Comparison of ENCODE assay signal across 15 mouse cellular contexts in the genomic region with DNA sequence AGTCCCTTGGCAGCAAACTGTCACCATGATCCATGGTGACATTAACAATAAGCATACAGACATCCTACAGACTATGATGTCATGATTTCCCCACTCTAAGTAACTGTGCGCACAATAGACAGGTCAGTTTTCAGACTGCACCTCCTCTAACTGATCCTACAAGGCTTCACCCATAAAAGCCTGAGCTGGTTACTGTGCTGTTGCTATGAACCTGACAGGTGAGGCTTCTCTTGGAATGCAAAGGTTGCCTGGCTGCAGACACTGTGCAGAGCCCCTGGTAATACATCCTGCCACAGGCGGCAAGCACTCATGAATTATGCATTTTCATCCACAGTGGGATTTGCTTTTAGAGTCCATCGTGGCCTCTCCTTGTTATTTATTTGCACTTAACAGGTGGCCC. TPM values are rescaled to one million over a fixed set of nuclear protein-coding genes. Genes with fewer than 3 reads are reported as not detected.
DNase-seq lines count a peak whose midpoint lies in the region; ATAC-seq and TF ChIP-seq lines count a peak whose summit lies in the region.
"Had no signal": no experiment of that assay in that cellular context is flagged by ENCODE, and none has a peak within 500 bp of the region (broad histone marks: within the 10 kb centered on the region; RNA-seq: fewer than 3 reads in every experiment).

No protein-coding gene starts in this region.

- no peaks in the 10 kb centered on the region for H3K9me3 ChIP-seq in lung, embryonic 14.5 days (ENCODE audit: low read depth, low read length)
- no peaks in the 10 kb centered on the region for H3K9me3 ChIP-seq in forebrain, embryonic 15.5 days
- H3K9me3 ChIP-seq in stomach, embryonic 14.5 days (ENCODE audit: control insufficient read depth, low read depth, low read length), result no peaks in the 10 kb centered on the region
- no peaks in the 10 kb centered on the region for H3K9me3 ChIP-seq in liver, postnatal 0 days (ENCODE audit: low read length)

- no peaks in the 10 kb centered on the region for H3K4me1 ChIP-seq in lung, embryonic 14.5 days (ENCODE audit: insufficient read depth)
- H3K4me1 ChIP-seq in lung, adult 2 months (ENCODE audit: control insufficient read depth, insufficient read depth, low read length), result no peaks in the 10 kb centered on the region
- peaks cover 84% of the 10 kb centered on the region for H3K4me1 ChIP-seq in forebrain, embryonic 15.5 days
- peaks cover 4% of the 10 kb centered on the region; the same call in 1 of the 2 replicates for H3K4me1 ChIP-seq in stomach, embryonic 14.5 days (ENCODE audit: control insufficient read depth, insufficient read depth, low read length)
- H3K4me1 ChIP-seq in liver, postnatal 0 days (ENCODE audit: insufficient read depth), result no peaks in the 10 kb centered on the region

- WGBS in lung, embryonic 14.5 days, result 57% methylated on average over 3 of the region's 3 CpGs
- 77% methylated on average over 3 of the region's 3 CpGs for WGBS in lung, adult 2 months
- 34% methylated on average over 3 of the region's 3 CpGs for WGBS in forebrain, embryonic 15.5 days
- WGBS in stomach, embryonic 14.5 days, result 34% methylated on average over 3 of the region's 3 CpGs
- WGBS in liver, postnatal 0 days (ENCODE audit: insufficient replicate concordance), result 73% methylated on average over 3 of the region's 3 CpGs

- peak; percentile 33; the same call in 1 of the 2 replicates for ATAC-seq in lung, embryonic 14.5 days (ENCODE audit: insufficient read depth)
- ATAC-seq in forebrain, embryonic 15.5 days (replicated peaks), result peak; percentile 36; the same call in 1 of the 2 replicates
- ATAC-seq in stomach, embryonic 14.5 days (ENCODE audit: insufficient number of reproducible peaks, insufficient read depth, low FRiP score, low read depth), result peak; percentile 50; the same call in 1 of the 2 replicates
- ATAC-seq in liver, postnatal 0 days, result no peak

- DNase-seq in lung, embryonic 14.5 days, result no peak
- DNase-seq in lung, adult 2 months, result no peak
- DNase-seq in mesoderm, embryonic 11.5 days (ENCODE audit: low read depth, low spot score), result peak; percentile 51
- DNase-seq in gastrocnemius, postnatal 25 days, result no peak
- DNase-seq in liver, postnatal 0 days, result no peak
- no peak for DNase-seq in spleen, postnatal 4 days (ENCODE audit: low spot score in 2 of 2)
- DNase-seq: adrenal gland, postnatal 36 days; cerebellum, adult 18-20 months; embryo, embryonic 11 days; kidney, adult 18-20 months; left cerebral cortex, postnatal 4 days had no signal

- no peak overlapping the region for H3K4me2 ChIP-seq in lung, embryonic 14.5 days
- no peak overlapping the region for H3K4me2 ChIP-seq in forebrain, embryonic 15.5 days (replicated peaks)
- H3K4me2 ChIP-seq in stomach, embryonic 14.5 days (replicated peaks; ENCODE audit: low read depth, low read length), result no peak overlapping the region
- no peak overlapping the region for H3K4me2 ChIP-seq in liver, postnatal 0 days (ENCODE audit: low read depth, low read length)

- H3K27ac ChIP-seq in lung, embryonic 14.5 days (ENCODE audit: low read depth), result no peak overlapping the region
- H3K27ac ChIP-seq in forebrain, embryonic 15.5 days (replicated peaks), result no peak overlapping the region
- no peak overlapping the region for H3K27ac ChIP-seq in stomach, embryonic 14.5 days (ENCODE audit: low read length)
- H3K27ac ChIP-seq in liver, postnatal 0 days (ENCODE audit: low read depth), result no peak overlapping the region
- H3K27ac ChIP-seq: liver, embryonic 14.5 days had no signal

- H3K4me3 ChIP-seq in lung, embryonic 14.5 days (ENCODE audit: low read depth, low read length), result no peak overlapping the region
- no peak overlapping the region for H3K4me3 ChIP-seq in lung, adult 2 months (replicated peaks; ENCODE audit: extremely low read depth, low read depth, low read length)
- H3K4me3 ChIP-seq in forebrain, embryonic 15.5 days, result no peak overlapping the region
- H3K4me3 ChIP-seq in stomach, embryonic 14.5 days (ENCODE audit: low read depth, low read length), result no peak overlapping the region
- no peak overlapping the region for H3K4me3 ChIP-seq in liver, postnatal 0 days (ENCODE audit: low read depth, low read length)

- TF ChIP-seq POLR2A in lung, adult 2 months (IDR thresholded peaks at IDR 0.05; ENCODE audit: borderline replicate concordance, extremely low read depth, low read depth, low read length), result no peak

- H3K9ac ChIP-seq in lung, embryonic 14.5 days, result no peak overlapping the region
- H3K9ac ChIP-seq in forebrain, embryonic 15.5 days (replicated peaks), result no peak overlapping the region
- H3K9ac ChIP-seq in stomach, embryonic 14.5 days (replicated peaks; ENCODE audit: low read depth, low read length), result no peak overlapping the region
- no peak overlapping the region for H3K9ac ChIP-seq in liver, postnatal 0 days (replicated peaks)
- H3K9ac ChIP-seq: liver, embryonic 14.5 days had no signal

- H3K36me3 ChIP-seq in lung, embryonic 14.5 days (ENCODE audit: insufficient read depth), result no peaks in the 10 kb centered on the region
- no peaks in the 10 kb centered on the region for H3K36me3 ChIP-seq in forebrain, embryonic 15.5 days
- no peaks in the 10 kb centered on the region for H3K36me3 ChIP-seq in stomach, embryonic 14.5 days (ENCODE audit: control insufficient read depth, insufficient read depth, low read length)
- H3K36me3 ChIP-seq in liver, postnatal 0 days (replicated peaks; ENCODE audit: insufficient read depth, low read length), result no peaks in the 10 kb centered on the region

- no peak for TF ChIP-seq CTCF in lung, embryonic 14.5 days (IDR thresholded peaks at IDR 0.05; ENCODE audit: low read depth)
- TF ChIP-seq CTCF in lung, adult 2 months (IDR thresholded peaks at IDR 0.05; ENCODE audit: insufficient read depth, low read length), result no peak
- no peak for TF ChIP-seq CTCF in liver, postnatal 0 days (IDR thresholded peaks at IDR 0.05; ENCODE audit: low read depth)

- no peaks in the 10 kb centered on the region for H3K27me3 ChIP-seq in lung, embryonic 14.5 days (ENCODE audit: insufficient read depth, low read length)
- no peaks in the 10 kb centered on the region for H3K27me3 ChIP-seq in forebrain, embryonic 15.5 days
- no peaks in the 10 kb centered on the region for H3K27me3 ChIP-seq in stomach, embryonic 14.5 days (ENCODE audit: control insufficient read depth, insufficient read depth, low read length)
- H3K27me3 ChIP-seq in liver, postnatal 0 days (ENCODE audit: insufficient read depth, low read length), result no peaks in the 10 kb centered on the region
- H3K27me3 ChIP-seq: CH12.LX had no signal

- TF ChIP-seq EP300 in liver, postnatal 0 days (IDR thresholded peaks at IDR 0.05; ENCODE audit: low read depth), result no peak

RNA-seq across cellular contexts. Expression of a gene that starts 36.6 kb away (rescaled TPM):
- polyA plus RNA-seq in lung, embryonic 14.5 days (2014; fragmentation: Nextera tagmentation; extraction: Ambion mirVana), result 34.5 and 37.8 TPM in 2 replicates
- polyA plus RNA-seq in lung, adult 2 months (2012; rRNA removed), result 4.9 TPM in 2 replicates
- polyA plus RNA-seq in forebrain, embryonic 15.5 days (2015; fragmentation: Nextera tagmentation; extraction: Ambion mirVana), result 309 and 350 TPM in 2 replicates
- polyA plus RNA-seq in stomach, embryonic 14.5 days (2014; fragmentation: Nextera tagmentation; extraction: Ambion mirVana), result 28.6 and 29.3 TPM in 2 replicates
- 1 to 10 TPM; 3.7 to 3.9 TPM for total RNA-seq in gastrocnemius, postnatal 25 days (2021)
- 1.9 and 2.2 TPM in 2 replicates for polyA plus RNA-seq in liver, postnatal 0 days (2015; fragmentation: Nextera tagmentation; extraction: Ambion mirVana)
